Mouse (Mus musculus): ENCODE measurements around the gene Ranbp9. TPM values are rescaled to one million over a fixed set of nuclear protein-coding genes. Genes with fewer than 3 reads are reported as not detected.
A peak's percentile ranks its signal among the peaks of the same experiment; 100 is the strongest.

Gene Ranbp9
- total and polyA plus RNA-seq, 3 experiments, result 17.1 to 25.9 TPM; not detected in 1

GRCm38 (mm10) chr13:43398297-43399080 lies 82.6 kb downstream of the Ranbp9 start, which contains the start of gene Nol7 (continued):
- TF ChIP-seq ELF1 (IDR thresholded peaks at IDR 0.05; ENCODE audit: low read depth, low read length), result peak; percentile 79
- 0 out of 2 replicates have a peak, but pooled peaks have one; percentile 12 for TF ChIP-seq CHD2 (IDR thresholded peaks at IDR 0.05; ENCODE audit: low read length)
- TF ChIP-seq MAZ (IDR thresholded peaks at IDR 0.05; ENCODE audit: low read depth, low read length), result peak; percentile 95; the same call in 1 of the 2 replicates
- no peak for TF ChIP-seq JUND (IDR thresholded peaks at IDR 0.05; ENCODE audit: low read depth, low read length)
- TF ChIP-seq ZC3H11A (IDR thresholded peaks at IDR 0.05; ENCODE audit: low read depth, low read length), result no peak
- TF ChIP-seq NRF1 (IDR thresholded peaks at IDR 0.05; ENCODE audit: insufficient read depth, low read depth, low read length, poor library complexity, severe bottlenecking), result peak; percentile 76
- no peak for TF ChIP-seq MAFK (IDR thresholded peaks at IDR 0.05; ENCODE audit: borderline replicate concordance, low read depth, low read length)
- peak; percentile 94 for TF ChIP-seq HCFC1 (IDR thresholded peaks at IDR 0.05; ENCODE audit: low read depth, low read length)
- TF ChIP-seq MAX (IDR thresholded peaks at IDR 0.05; ENCODE audit: low read length), result no peak
- TF ChIP-seq POLR2AphosphoS5 (IDR thresholded peaks at IDR 0.05; ENCODE audit: borderline replicate concordance, low read depth, low read length), result no peak
- TF ChIP-seq TCF12 (IDR thresholded peaks at IDR 0.05; ENCODE audit: low read depth, low read length), result peak; percentile 42

DNA sequence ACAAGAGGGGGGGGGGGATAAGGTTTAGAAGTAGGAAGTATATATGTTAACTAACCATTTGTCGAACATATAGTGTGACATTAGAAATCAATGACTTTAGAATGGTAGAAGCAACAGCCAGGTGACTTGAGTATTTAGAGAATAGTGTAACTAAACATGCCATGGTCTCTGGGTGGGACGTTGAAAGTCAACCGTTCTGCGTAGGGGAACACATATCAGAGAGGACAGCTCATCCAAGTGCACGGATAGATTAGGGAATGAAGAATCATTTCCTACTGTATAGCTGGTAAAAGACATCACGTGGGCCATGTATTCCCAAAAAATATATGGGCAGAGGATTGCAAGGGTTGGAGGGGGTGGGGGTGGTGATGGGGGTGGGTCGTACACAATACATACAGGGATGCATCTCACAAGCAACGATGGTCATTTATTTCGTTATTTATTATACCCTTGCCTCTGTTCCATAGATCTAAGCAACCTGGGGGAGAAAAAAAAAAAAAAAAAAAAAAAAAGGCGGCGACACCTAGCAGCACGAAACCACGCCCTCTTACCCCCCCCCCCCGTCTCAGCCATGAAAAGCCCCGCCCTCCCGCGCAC lies 83.3 kb downstream of the Ranbp9 start:
- Histone ChIP-seq H3K9ac (ENCODE audit: control insufficient read depth, low read depth, low read length, poor library complexity, severe bottlenecking) (no peak overlapping the region), H3K4me3 (ENCODE audit: control insufficient read depth in 1 of 2, insufficient read depth in 1 of 2, low read depth in 2 of 2, low read length in 2 of 2) (no peak overlapping the region), H3K79me2 (ENCODE audit: control insufficient read depth, insufficient read depth, low read length, poor library complexity) (peaks cover 14% of the 10 kb centered on the region), H3K4me1 (ENCODE audit: control insufficient read depth in 1 of 2, insufficient read depth in 2 of 2, low read length in 2 of 2) (no peaks in the 10 kb centered on the region), H3K27ac (ENCODE audit: control insufficient read depth, low read depth, low read length) (no peak overlapping the region), H3K9me3 (replicated peaks; ENCODE audit: insufficient read depth, low read length) (no peaks in the 10 kb centered on the region), H3K27me3 (ENCODE audit: control insufficient read depth in 1 of 2, insufficient read depth in 2 of 2, low read length in 2 of 2) (no peaks in the 10 kb centered on the region), H3K36me3 (ENCODE audit: control insufficient read depth in 1 of 2, insufficient read depth in 2 of 2, low read length in 2 of 2) (peaks cover 11 to 16% of the 10 kb centered on the region in 2 experiments)
- peak; percentile 11 for DNase-seq (ENCODE audit: low read depth, low spot score)
- TF ChIP-seq CTCF (IDR thresholded peaks at IDR 0.05 in 2 of 3, conservative IDR thresholded peaks at IDR 0.05 in 1 of 3; ENCODE audit: control insufficient read depth in 1 of 3, insufficient read depth in 1 of 3, low read depth in 2 of 3, low read length in 3 of 3, poor library complexity in 1 of 3, severe bottlenecking in 1 of 3) (no peak), ZNF384 (IDR thresholded peaks at IDR 0.05; ENCODE audit: low read depth, low read length) (peak; percentile 95), NRF1 (IDR thresholded peaks at IDR 0.05; ENCODE audit: insufficient read depth, low read depth, low read length, poor library complexity, severe bottlenecking) (peak; percentile 71; the same call in 1 of the 2 replicates), MYB (IDR thresholded peaks at IDR 0.05; ENCODE audit: low read depth, low read length) (no peak)

DNA sequence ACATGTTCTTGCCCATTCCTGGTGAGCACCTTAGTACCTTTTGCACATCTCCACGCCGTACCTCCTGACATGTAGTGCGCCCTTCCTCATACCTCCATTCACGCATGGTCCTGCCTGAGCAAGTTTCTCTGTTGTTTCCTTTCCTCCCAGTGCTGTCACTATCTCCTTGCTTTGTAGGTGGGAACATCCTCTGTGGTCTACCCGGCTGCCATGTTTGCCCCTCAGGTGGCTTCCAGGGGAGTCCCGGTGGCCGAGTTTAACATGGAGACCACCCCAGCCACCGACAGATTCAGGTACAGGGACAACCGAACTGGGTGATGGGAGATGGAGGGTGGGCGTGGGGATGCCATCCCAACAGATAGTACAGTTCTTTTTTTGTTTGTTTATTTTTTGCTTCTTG lies 95.8 kb downstream of the Ranbp9 start:
- Histone ChIP-seq H3K27ac (ENCODE audit: control insufficient read depth, low read depth, low read length) (no peak overlapping the region), H3K4me3 (ENCODE audit: control insufficient read depth in 1 of 2, insufficient read depth in 1 of 2, low read depth in 2 of 2, low read length in 2 of 2) (no peak overlapping the region), H3K27me3 (ENCODE audit: control insufficient read depth in 1 of 2, insufficient read depth in 2 of 2, low read length in 2 of 2) (no peaks in the 10 kb centered on the region), H3K36me3 (ENCODE audit: control insufficient read depth in 1 of 2, insufficient read depth in 2 of 2, low read length in 2 of 2) (no peaks in the 10 kb centered on the region), H3K9ac (ENCODE audit: control insufficient read depth, low read depth, low read length, poor library complexity, severe bottlenecking) (no peak overlapping the region), H3K4me1 (ENCODE audit: control insufficient read depth in 1 of 2, insufficient read depth in 2 of 2, low read length in 2 of 2) (no peaks in the 10 kb centered on the region), H3K9me3 (replicated peaks; ENCODE audit: insufficient read depth, low read length) (no peaks in the 10 kb centered on the region), H3K79me2 (ENCODE audit: control insufficient read depth, insufficient read depth, low read length, poor library complexity) (no peaks in the 10 kb centered on the region)
- no peak for DNase-seq (ENCODE audit: low read depth, low spot score)
- TF ChIP-seq MEF2A (IDR thresholded peaks at IDR 0.05; ENCODE audit: extremely low read depth, insufficient replicate concordance, low read depth, low read length, poor library complexity, severe bottlenecking) (no peak), MAX (IDR thresholded peaks at IDR 0.05; ENCODE audit: low read length) (no peak), USF1 (IDR thresholded peaks at IDR 0.05; ENCODE audit: low read depth, low read length) (no peak), E2F4 (IDR thresholded peaks at IDR 0.05; ENCODE audit: borderline replicate concordance, low read depth, low read length) (no peak), MYB (IDR thresholded peaks at IDR 0.05; ENCODE audit: low read depth, low read length) (no peak), TCF12 (IDR thresholded peaks at IDR 0.05; ENCODE audit: low read depth, low read length) (no peak), POLR2A (IDR thresholded peaks at IDR 0.05; ENCODE audit: control insufficient read depth in 1 of 2, insufficient read depth in 1 of 2, low read depth in 1 of 2, low read length in 2 of 2, poor library complexity in 1 of 2) (no peak), ZNF384 (IDR thresholded peaks at IDR 0.05; ENCODE audit: low read depth, low read length) (no peak), ELF1 (IDR thresholded peaks at IDR 0.05; ENCODE audit: low read depth, low read length) (no peak), HCFC1 (IDR thresholded peaks at IDR 0.05; ENCODE audit: low read depth, low read length) (no peak), GATA1 (IDR thresholded peaks at IDR 0.05; ENCODE audit: low read depth, low read length) (no peak), RAD21 (IDR thresholded peaks at IDR 0.05; ENCODE audit: low read depth, low read length) (no peak)
